Comparison of ENCODE assay signal across 8 mouse cellular contexts in the genomic region with DNA sequence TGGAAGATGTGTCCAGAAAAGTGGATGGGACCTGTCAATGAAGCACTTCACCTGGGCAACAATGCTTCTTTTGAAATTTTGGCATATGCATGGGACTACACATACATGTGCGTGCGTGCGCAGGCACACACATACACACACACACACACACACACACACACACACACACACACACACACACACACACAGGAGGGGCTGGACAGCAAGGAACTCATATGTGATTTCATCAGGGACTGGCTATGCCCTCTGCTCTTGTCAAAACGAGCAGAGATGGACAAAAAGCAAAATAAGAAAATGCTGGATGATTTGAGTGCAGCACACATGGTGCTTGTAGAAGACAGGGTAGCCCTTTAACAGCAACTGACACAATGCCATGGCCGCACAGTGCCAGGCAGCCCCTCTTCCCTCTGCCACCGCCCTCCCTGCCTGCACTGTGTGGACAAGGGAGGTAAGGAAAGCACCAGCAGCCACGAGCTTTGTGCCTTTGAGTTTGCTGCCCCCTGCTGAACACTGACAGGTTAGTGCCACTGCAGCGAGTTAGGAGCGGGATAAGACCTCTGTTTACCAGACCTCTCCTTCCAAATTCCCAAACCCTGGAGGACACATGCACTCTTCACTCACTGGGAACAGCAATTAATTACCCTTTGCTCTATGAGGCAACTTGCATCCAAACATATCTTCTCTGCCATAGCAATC. TPM values are rescaled to one million over a fixed set of nuclear protein-coding genes. Genes with fewer than 3 reads are reported as not detected.
DNase-seq lines count a peak whose midpoint lies in the region.

No protein-coding gene starts in this region.

- intact Hi-C loops in gastrocnemius, postnatal 14 days (cut with DNase I; ENCODE audit: low total_unique reads) = no loop called here

- peak; percentile 45 for DNase-seq in gastrocnemius, postnatal 14 days
- DNase-seq in gastrocnemius, adult 18-20 months (ENCODE audit: low spot score) = no peak
- peak; percentile 38 for DNase-seq in cerebellum, adult 9-10 months
- peak; percentile 73 for DNase-seq in forelimb bud, embryonic 11.5 days (ENCODE audit: low read depth, low spot score)
- DNase-seq in hindlimb bud, embryonic 11.5 days (ENCODE audit: extremely low spot score, low read depth, low spot score) = peak; percentile 37
- peak; percentile 81 to 86 for DNase-seq in left cerebral cortex, adult 18-20 months (ENCODE audit: low spot score in 2 of 2)
- DNase-seq in lung, postnatal 36 days = peak; percentile 85
- peak; percentile 84 for DNase-seq in right cerebral cortex, postnatal 14 days

RNA-seq across cellular contexts. Expression of gene Tgfbrap1, which starts 32.7 kb away (rescaled TPM):
- total RNA-seq in gastrocnemius, postnatal 14 days (2021) = 10 to 100 TPM in 1 of 2 experiments, 1 to 10 TPM in 1; 9.1 to 10.3 TPM
- 10 to 100 TPM; 13.4 TPM for total RNA-seq in gastrocnemius, adult 18-20 months (2021)
- 10 to 100 TPM; 37.7 to 41.8 TPM for total RNA-seq in left cerebral cortex, adult 18-20 months (2021)

RNA-seq across cellular contexts. Expression of gene AI597479, which starts 32.7 kb away (rescaled TPM):
- 10 to 100 TPM; 10.8 to 10.9 TPM for total RNA-seq in gastrocnemius, postnatal 14 days (2021)
- 10 to 100 TPM; 16.1 to 18.8 TPM for total RNA-seq in gastrocnemius, adult 18-20 months (2021)
- total RNA-seq in left cerebral cortex, adult 18-20 months (2021) = 10 to 100 TPM; 24.7 to 25.3 TPM
